ENCODE assay signal across 23 mouse cellular contexts in genomic region chr3:33306169-33306568, GRCm38 (mm10).
DNase-seq lines count a peak whose midpoint lies in the region; ATAC-seq and TF ChIP-seq lines count a peak whose summit lies in the region.
"Had no signal": no experiment of that assay in that cellular context is flagged by ENCODE, and none has a peak within 500 bp of the region (broad histone marks: within the 10 kb centered on the region; RNA-seq: fewer than 3 reads in every experiment).

No protein-coding gene starts in this region.

- no peak overlapping the region for H3K4me3 ChIP-seq in left cerebral cortex, adult 2 months
- H3K4me3 ChIP-seq: embryonic facial prominence, embryonic 12.5 days; forebrain, embryonic 13.5 days; forebrain, embryonic 15.5 days had no signal

- no peak for TF ChIP-seq CTCF in left cerebral cortex, adult 2 months (IDR thresholded peaks at IDR 0.05)

- ATAC-seq in frontal cortex, adult (ENCODE audit: low TSS enrichment), result peak; percentile 79
- ATAC-seq: activated CD4-positive, CD25-positive, alpha-beta regulatory T cell, adult 4 months; CD4-positive, CD25-positive, alpha-beta regulatory T cell, adult 4 months; forebrain, embryonic 15.5 days; Patski had no signal

- no peak for DNase-seq in frontal cortex, postnatal 10 days (ENCODE audit: low spot score in 2 of 2)
- DNase-seq in left cerebral cortex, adult 2 months (ENCODE audit: extremely low spot score in 1 of 2, low spot score in 2 of 2), result no peak
- DNase-seq in left cerebral cortex, postnatal 10 days (ENCODE audit: extremely low spot score in 1 of 2, low spot score in 2 of 2), result no peak
- DNase-seq in brain, adult 2 months (ENCODE audit: low read depth, low spot score), result peak; percentile 43
- DNase-seq in telencephalon, adult 2 months (ENCODE audit: low read depth, low spot score), result peak; percentile 56
- DNase-seq in c-Kit-positive CD71-positive TER-119-positive erythroid progenitor cells, embryonic 14.5 days (ENCODE audit: low spot score), result no peak
- DNase-seq: adrenal gland, adult 8-10 months; adrenal gland, postnatal 14 days; adrenal gland, postnatal 36 days; B cell, adult 2 months; cerebellum, adult 11-12 months; cerebellum, adult 2 months; cerebellum, adult 9-10 months; cerebellum, postnatal 10 days; cerebellum, postnatal 25 days; embryo, embryonic 11 days had no signal

- intact Hi-C loops in left cerebral cortex, adult 2 months (cut with DNase I), result loop anchor here (1.0 to 10.0 kb wide), 8 partner anchors 93 to 486 kb away; no protein-coding TSS in a partner anchor
- intact Hi-C loops in left cerebral cortex, postnatal 10 days (cut with DNase I), result no loop called here

- peak overlapping the region; percentile 71 for H3K27ac ChIP-seq in left cerebral cortex, adult 2 months
- H3K27ac ChIP-seq: embryonic facial prominence, embryonic 12.5 days; forebrain, embryonic 13.5 days; forebrain, embryonic 15.5 days had no signal

Comparison
In these comparisons a context has a peak if more than half of its experiments do, and no peak if none do; other contexts are left out.
1. DNase-seq: peak in brain, adult 2 months (single experiment) and telencephalon, adult 2 months (single experiment); none in frontal cortex, postnatal 10 days (0 of 2), left cerebral cortex, adult 2 months (0 of 2), left cerebral cortex, postnatal 10 days (0 of 2) and c-Kit-positive CD71-positive TER-119-positive erythroid progenitor cells, embryonic 14.5 days (single experiment).